Mouse (Mus musculus) lung, adult 2 months (tissue): ENCODE data around the gene Gm20388.
A peak's percentile ranks its signal among the peaks of the same experiment; 100 is the strongest.

Experiments
- CTCF ChIP-seq: fragments of 200-500 bp; IDR thresholded peaks from 2 replicates; pipeline ENCODE4 v1.5.1; 2011; ENCODE audit warnings: mild to moderate bottlenecking, low read length, control low read depth; ENCODE audit not compliant: insufficient read depth
- POLR2A ChIP-seq: fragments of 200-500 bp; IDR thresholded peaks from 2 replicates; pipeline ENCODE4 v1.6.1; 2011; ENCODE audit warnings: low read depth, mild to moderate bottlenecking, control low read depth, low read length, borderline replicate concordance; ENCODE audit errors: extremely low read depth

GRCm38 (mm10) chr8:122174133-122174930, 2263.7 kb downstream of the Gm20388 start:
- TF ChIP-seq POLR2A (no peak), CTCF (0 out of 2 replicates have a peak, but pooled peaks have one; percentile 11)
